Mouse (Mus musculus): ENCODE results near the gene Arid5a. TPM values are rescaled to one million over a fixed set of nuclear protein-coding genes. Genes with fewer than 3 reads are reported as not detected.

Arid5a gene
- total RNA-seq, 2 experiments from 2014 or later = 6.3 to 7.9 TPM

- DNase-seq (ENCODE audit: low spot score in 2 of 2) = no peak
Measured at GRCm38 (mm10) chr1:36281849-36282248, 25.7 kb upstream of the Arid5a start.

GRCm38 (mm10) chr1:36293470-36293869 lies 14.1 kb upstream of the Arid5a start:
- DNase-seq (ENCODE audit: low spot score in 2 of 2) = no peak

GRCm38 (mm10) chr1:36294402-36294801 lies 13.1 kb upstream of the Arid5a start:
- DNase-seq (ENCODE audit: low spot score in 2 of 2) = no peak

- no peak for DNase-seq (ENCODE audit: low spot score in 2 of 2)
Measured at GRCm38 (mm10) chr1:36296466-36297149, 10.9 kb upstream of the Arid5a start.

- no peak for DNase-seq (ENCODE audit: low spot score in 2 of 2)
Measured at GRCm38 (mm10) chr1:36298107-36298506, 9.4 kb upstream of the Arid5a start.

GRCm38 (mm10) chr1:36299126-36299525 lies 8.4 kb upstream of the Arid5a start:
- DNase-seq (ENCODE audit: low spot score in 2 of 2) = no peak

DNA sequence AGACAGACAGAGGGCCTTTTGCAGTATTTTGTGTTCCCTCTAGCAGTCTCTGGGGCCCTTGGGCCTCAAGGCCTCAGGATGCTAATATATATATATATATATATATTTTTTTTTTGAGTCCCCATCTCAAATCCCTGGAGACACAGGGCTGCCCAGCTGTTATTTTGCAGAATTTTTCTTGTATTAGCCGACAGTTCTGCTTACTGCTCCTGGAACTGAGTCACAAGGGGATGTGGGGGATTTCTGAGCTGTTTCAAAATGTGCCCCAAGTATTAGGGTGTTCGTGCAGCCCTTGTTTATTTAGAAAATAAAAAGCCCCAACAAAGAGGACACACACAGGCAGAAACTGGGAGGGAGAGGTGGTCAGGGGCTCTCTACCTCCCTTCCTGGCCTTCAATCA lies 7.9 kb upstream of the Arid5a start:
- no peak for DNase-seq (ENCODE audit: low spot score in 2 of 2)

DNA sequence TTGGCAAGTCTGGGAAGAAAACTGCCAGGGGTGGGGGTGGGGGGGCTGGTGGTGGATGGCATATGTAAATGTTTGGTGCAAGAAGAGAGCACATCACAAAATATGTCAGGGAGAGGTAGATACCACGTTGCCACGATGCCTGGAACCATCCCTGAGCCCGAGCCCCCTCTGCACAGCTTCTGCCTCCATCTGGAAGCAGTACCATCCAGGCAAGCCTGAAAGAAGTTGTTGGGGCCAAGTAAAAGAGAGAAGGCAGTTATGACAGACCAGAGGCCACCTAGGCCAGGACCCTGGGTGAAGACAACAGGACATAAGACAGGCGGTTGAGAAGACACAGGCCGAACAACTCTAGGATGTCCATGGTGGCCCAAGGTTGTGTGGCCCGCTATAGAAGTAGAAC lies 7.0 kb upstream of the Arid5a start:
- DNase-seq (ENCODE audit: low spot score in 2 of 2) = no peak

- DNase-seq (ENCODE audit: low spot score in 2 of 2) = no peak
Measured at GRCm38 (mm10) chr1:36302273-36302672, 5.3 kb upstream of the Arid5a start.

GRCm38 (mm10) chr1:36302957-36303356 lies 4.6 kb upstream of the Arid5a start:
- no peak for DNase-seq (ENCODE audit: low spot score in 2 of 2)

- peak; percentile 47 to 63 for DNase-seq (ENCODE audit: low spot score in 2 of 2)
Measured at GRCm38 (mm10) chr1:36303381-36304320, 3.9 kb upstream of the Arid5a start.

DNA sequence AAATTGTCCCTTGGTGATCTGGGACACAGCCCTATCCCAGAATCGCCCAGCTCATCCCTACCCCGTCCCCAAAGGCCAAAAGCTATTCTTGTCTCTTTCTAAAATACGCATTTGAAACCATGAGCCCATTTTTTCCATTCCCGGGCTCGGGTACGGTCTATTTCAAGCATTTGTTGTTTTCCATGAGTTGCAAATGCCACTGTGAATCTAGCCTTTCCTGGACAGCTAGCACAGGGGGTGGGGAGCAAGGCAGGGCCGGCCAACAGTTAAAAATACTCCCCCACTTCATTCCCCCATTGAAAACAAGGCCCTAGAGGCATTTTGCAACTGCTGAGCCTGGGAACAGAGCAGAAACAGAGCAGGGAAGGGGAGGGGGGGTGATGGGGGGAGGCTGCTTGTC lies 2.8 kb upstream of the Arid5a start:
- no peak for DNase-seq (ENCODE audit: low spot score in 2 of 2)

DNA sequence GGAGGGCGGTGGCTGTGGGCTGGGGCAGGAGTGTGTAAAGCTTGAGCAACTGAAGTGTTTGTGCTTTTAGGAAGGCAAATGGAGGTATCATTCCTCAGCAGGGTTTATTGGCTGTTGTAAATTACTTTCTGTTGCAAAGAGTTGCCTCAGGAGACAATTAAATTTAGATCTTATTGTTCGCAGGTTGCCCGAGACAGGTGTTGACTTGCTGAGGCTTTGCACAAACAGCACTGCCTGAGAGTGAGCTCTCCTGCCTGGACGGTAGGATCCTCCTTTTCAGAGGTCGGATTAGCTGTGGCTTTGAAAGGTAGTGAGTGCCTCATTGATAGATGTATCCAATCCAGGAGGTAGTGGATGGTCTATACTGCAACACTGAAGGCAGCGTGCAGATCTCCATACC lies 1.4 kb upstream of the Arid5a start:
- no peak for DNase-seq (ENCODE audit: low spot score in 2 of 2)

GRCm38 (mm10) chr1:36307121-36307494 lies 425 bp upstream of the Arid5a start:
- no peak for DNase-seq (ENCODE audit: low spot score in 2 of 2)

DNA sequence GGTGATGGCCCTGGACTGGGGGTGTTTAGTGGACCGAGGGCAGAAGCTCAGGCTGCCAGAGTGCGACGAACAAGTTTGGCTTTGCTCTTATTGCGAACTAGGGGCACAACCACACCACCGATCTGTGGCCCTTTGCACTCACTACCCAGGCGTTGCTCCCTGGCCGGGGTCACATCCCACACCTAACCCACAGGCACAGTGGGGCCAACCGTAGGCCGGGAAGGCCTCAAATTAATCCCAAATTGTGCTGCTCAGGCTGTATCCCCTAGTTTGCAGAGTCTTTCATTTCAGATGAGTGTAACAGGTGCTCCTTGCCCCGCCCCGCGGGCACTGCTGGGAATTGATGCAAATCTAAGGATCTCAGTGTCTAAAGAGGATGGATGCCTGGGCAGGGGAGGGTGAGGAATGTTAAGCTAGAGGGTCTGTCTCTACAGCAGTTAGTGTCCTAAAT lies 943 bp downstream of the Arid5a start:
- no peak for DNase-seq (ENCODE audit: low spot score in 2 of 2)

- no peak for DNase-seq (ENCODE audit: low spot score in 2 of 2)
Measured at GRCm38 (mm10) chr1:36308966-36309475, 1.5 kb downstream of the Arid5a start.

DNA sequence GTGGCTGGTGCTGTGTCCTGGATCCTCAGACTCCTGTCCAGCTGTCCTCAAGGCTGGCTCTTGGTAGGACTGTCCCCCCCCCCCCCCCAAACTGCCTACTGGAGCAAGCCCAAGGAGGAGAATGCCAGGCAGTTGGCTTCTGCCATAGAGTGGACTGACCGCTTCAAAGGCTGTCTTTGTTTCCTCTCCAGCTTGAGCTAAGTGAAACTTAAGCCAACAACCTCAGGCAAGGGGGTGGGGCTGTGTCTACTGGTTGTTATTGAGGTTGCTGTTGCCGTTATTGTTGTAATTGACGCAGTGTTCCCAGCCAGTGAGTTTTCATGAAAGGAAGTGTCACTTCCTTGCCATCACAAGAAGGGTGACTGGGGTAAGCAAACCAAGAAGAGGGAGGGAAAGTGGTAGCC lies 2.0 kb downstream of the Arid5a start:
- DNase-seq (ENCODE audit: low spot score in 2 of 2) = no peak

GRCm38 (mm10) chr1:36314959-36315775 lies 7.6 kb downstream of the Arid5a start:
- no peak for DNase-seq (ENCODE audit: low spot score in 2 of 2)

- DNase-seq (ENCODE audit: low spot score in 2 of 2) = no peak
Measured at GRCm38 (mm10) chr1:36315776-36316100, 8.2 kb downstream of the Arid5a start.

DNA sequence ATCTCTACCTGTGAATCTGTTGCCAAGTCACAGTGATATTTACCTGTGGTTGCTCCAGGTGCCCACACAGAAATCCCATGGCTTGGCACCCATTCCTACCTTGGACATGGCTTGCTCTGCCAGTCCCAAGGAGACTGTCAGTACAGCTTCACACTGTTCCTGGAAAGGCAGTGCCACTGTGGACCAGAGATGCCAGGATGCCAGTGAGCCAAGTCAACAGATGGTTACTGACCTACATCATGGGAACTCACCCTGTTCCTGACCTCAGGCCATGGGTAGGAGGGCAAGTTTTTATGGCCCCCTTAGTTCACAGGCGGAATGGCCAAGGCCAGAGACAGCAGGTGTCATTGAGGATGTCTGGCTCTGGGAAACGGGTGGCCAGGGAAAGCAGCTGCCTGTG lies 13.6 kb downstream of the Arid5a start:
- no peak for DNase-seq (ENCODE audit: low spot score in 2 of 2)

DNA sequence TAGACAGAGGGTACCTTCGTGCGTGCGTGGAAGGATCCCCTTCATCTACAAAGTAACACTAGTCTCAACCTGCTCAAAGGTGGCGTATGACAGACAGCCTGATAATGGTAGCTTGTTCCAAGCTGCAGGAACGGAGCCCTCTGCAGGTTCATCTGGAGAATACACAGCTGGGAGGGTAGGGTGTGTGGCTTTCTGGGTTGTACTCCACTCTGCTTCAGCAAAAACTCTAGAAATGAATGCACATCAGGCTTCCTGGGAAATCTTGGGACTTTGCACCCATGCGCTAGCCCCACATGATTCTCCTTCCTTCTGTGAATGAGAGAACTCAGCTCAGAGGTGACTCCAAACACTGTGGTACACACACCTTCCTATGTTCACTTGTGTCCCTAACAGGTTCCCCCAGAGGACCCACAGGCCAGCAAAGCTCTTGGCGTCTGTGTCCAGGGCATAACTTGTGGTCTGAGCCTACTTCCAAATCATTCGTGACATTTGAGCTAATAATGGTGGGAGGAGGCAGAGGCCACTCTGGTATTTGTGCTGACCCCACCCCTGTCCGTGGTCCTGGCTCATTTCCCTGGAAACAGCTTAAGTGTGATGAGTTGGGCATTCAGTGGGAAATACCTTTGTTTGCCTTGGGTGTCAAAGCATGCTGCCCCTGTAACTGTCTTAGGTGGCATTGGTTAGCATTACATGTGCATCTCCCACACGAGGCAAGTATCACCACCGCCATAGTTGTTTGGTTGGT lies 14.5 kb downstream of the Arid5a start:
- no peak for DNase-seq (ENCODE audit: low spot score in 2 of 2)
